Mouse (Mus musculus) bone marrow macrophage, adult 2 months (primary cell): ENCODE data around the gene Ccdc33.

Experiments
- CTCF ChIP-seq: IDR thresholded peaks from 2 replicates; pipeline ENCODE4 v1.5.1; 2012; ENCODE audit warnings: low read depth, mild to moderate bottlenecking, low read length, moderate library complexity
- POLR2A ChIP-seq: IDR thresholded peaks from 2 replicates; pipeline ENCODE4 v1.6.1; 2012; ENCODE audit warnings: mild to moderate bottlenecking, low read depth, low read length, borderline replicate concordance

DNA sequence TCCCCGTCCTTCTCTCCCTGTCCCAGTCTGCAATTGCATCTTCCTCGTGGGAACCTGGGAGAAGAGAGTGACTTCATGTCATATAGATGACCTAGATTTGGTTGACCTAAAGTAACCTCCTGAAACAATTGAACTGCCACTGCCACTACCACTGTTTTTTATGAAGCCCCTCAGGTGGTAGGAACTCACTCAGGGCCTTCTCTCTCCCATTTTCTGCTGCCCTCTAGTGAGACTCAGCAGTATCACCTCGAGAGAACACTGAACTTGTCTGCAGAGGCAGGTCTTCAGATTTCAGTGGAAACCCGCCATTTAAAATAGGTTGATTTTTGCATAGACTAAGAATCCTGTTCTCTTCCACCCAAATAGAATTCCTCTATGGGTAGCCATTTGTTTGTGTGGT is 123.3 kb downstream of the Ccdc33 start:
- TF ChIP-seq CTCF (no peak), POLR2A (no peak)
